In the genomic region with DNA sequence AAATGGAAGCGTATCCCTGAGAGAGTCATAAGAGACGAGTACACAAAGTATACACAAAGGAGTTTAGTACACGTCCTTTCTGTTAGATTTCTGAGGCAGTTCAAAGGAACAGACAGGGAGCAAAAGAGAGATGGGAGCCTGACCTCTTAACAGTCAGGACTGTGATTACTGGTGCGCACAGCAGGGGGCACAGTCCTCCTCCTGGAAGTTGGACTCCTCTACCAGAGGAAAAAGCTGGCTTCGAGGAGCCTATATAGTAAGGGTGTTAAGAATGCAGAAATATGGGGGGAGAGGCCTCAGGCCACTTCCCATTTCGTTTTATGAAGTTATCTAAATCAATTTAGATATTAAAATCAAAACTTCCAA, we compare ENCODE assay signal across 8 mouse cellular contexts. TPM values are rescaled to one million over a fixed set of nuclear protein-coding genes. Genes with fewer than 3 reads are reported as not detected.
DNase-seq lines count a peak whose midpoint lies in the region; ATAC-seq lines count a peak whose summit lies in the region.

No protein-coding gene starts in this region.

- no peak for ATAC-seq in forebrain, embryonic 16.5 days
- ATAC-seq in intestine, embryonic 16.5 days: peak; percentile 55

- peak overlapping the region; percentile 58 for H3K4me2 ChIP-seq in forebrain, embryonic 16.5 days (ENCODE audit: low read length)
- peak overlapping the region; percentile 59 for H3K4me2 ChIP-seq in intestine, embryonic 16.5 days (ENCODE audit: low read depth, low read length)

- H3K27ac ChIP-seq in forebrain, embryonic 16.5 days (ENCODE audit: low read length): no peak overlapping the region
- H3K27ac ChIP-seq in intestine, embryonic 16.5 days (ENCODE audit: low read length): peak overlapping the region; percentile 95; the same call in 1 of the 2 replicates
- peak overlapping the region; percentile 99 for H3K27ac ChIP-seq in limb, embryonic 10.5 days
- peak overlapping the region; percentile 99 for H3K27ac ChIP-seq in midbrain, embryonic 10.5 days (replicated peaks)

- no peak overlapping the region for H3K9ac ChIP-seq in forebrain, embryonic 16.5 days (replicated peaks; ENCODE audit: low read depth, low read length)
- peak overlapping the region; percentile 98 for H3K9ac ChIP-seq in intestine, embryonic 16.5 days (ENCODE audit: low read depth, low read length)

- peaks cover 33% of the 10 kb centered on the region for H3K4me1 ChIP-seq in forebrain, embryonic 16.5 days (replicated peaks; ENCODE audit: control insufficient read depth, insufficient read depth, low read length)
- peaks cover 18% of the 10 kb centered on the region for H3K4me1 ChIP-seq in intestine, embryonic 16.5 days (ENCODE audit: control insufficient read depth, insufficient read depth, low read length)
- peaks cover 22% of the 10 kb centered on the region for H3K4me1 ChIP-seq in limb, embryonic 10.5 days
- peaks cover 39% of the 10 kb centered on the region for H3K4me1 ChIP-seq in midbrain, embryonic 10.5 days

- no peaks in the 10 kb centered on the region for H3K27me3 ChIP-seq in forebrain, embryonic 16.5 days (replicated peaks; ENCODE audit: control insufficient read depth, insufficient read depth, low read length)
- no peaks in the 10 kb centered on the region for H3K27me3 ChIP-seq in intestine, embryonic 16.5 days (replicated peaks; ENCODE audit: control insufficient read depth, insufficient read depth, low read length)
- no peaks in the 10 kb centered on the region for H3K27me3 ChIP-seq in limb, embryonic 10.5 days (ENCODE audit: low read depth, poor library complexity, severe bottlenecking)
- no peaks in the 10 kb centered on the region for H3K27me3 ChIP-seq in midbrain, embryonic 10.5 days (ENCODE audit: low read depth, poor library complexity, severe bottlenecking)

- peak overlapping the region; percentile 90 for H3K4me3 ChIP-seq in forebrain, embryonic 16.5 days (replicated peaks; ENCODE audit: low read length)
- peak overlapping the region; percentile 100 for H3K4me3 ChIP-seq in intestine, embryonic 16.5 days (ENCODE audit: low read length)
- H3K4me3 ChIP-seq in limb, embryonic 10.5 days: peak overlapping the region; percentile 90
- peak overlapping the region; percentile 100 for H3K4me3 ChIP-seq in midbrain, embryonic 10.5 days

- peak; percentile 44 for DNase-seq in gastrocnemius, adult 18-20 months (ENCODE audit: low spot score)
- no peak for DNase-seq in gastrocnemius, adult 8-10 months (ENCODE audit: low spot score in 2 of 2)
- DNase-seq in cerebellum, adult 18-20 months: peak; percentile 16 to 38
- DNase-seq in limb, embryonic 10.5 days (ENCODE audit: low spot score): no peak
- peak; percentile 37 for DNase-seq in midbrain, embryonic 10.5 days (ENCODE audit: low spot score)
- peak; percentile 53 to 77 for DNase-seq in spleen, postnatal 10 days (ENCODE audit: low spot score in 2 of 2)

- H3K36me3 ChIP-seq in forebrain, embryonic 16.5 days (ENCODE audit: control insufficient read depth, insufficient read depth): no peaks in the 10 kb centered on the region
- no peaks in the 10 kb centered on the region for H3K36me3 ChIP-seq in intestine, embryonic 16.5 days (ENCODE audit: control insufficient read depth, insufficient read depth, low read length)
- H3K36me3 ChIP-seq in limb, embryonic 10.5 days: peaks cover 3% of the 10 kb centered on the region; the same call in 1 of the 2 replicates
- 0 out of 2 replicates have a peak, but pooled peaks cover 2% of the 10 kb centered on the region for H3K36me3 ChIP-seq in midbrain, embryonic 10.5 days

- no peaks in the 10 kb centered on the region for H3K9me3 ChIP-seq in forebrain, embryonic 16.5 days (ENCODE audit: control insufficient read depth, low read length)
- no peaks in the 10 kb centered on the region for H3K9me3 ChIP-seq in intestine, embryonic 16.5 days (ENCODE audit: control insufficient read depth, low read length)
- no peaks in the 10 kb centered on the region for H3K9me3 ChIP-seq in limb, embryonic 10.5 days (replicated peaks)
- no peaks in the 10 kb centered on the region; the same call in 1 of the 2 replicates for H3K9me3 ChIP-seq in midbrain, embryonic 10.5 days (replicated peaks)

- WGBS in forebrain, embryonic 16.5 days: 39% methylated on average over 6 of the region's 6 CpGs
- WGBS in intestine, embryonic 16.5 days: 28% methylated on average over 6 of the region's 6 CpGs
- 44% methylated on average over 6 of the region's 6 CpGs for WGBS in limb, embryonic 10.5 days
- WGBS in midbrain, embryonic 10.5 days: 46% methylated on average over 6 of the region's 6 CpGs

RNA-seq across cellular contexts. Expression of a gene that starts 0.8 kb away (rescaled TPM):
- 100 to 1,000 TPM; 133 to 140 TPM for total RNA-seq in gastrocnemius, adult 18-20 months (2021)
- total RNA-seq in gastrocnemius, adult 8-10 months (2022): 100 to 1,000 TPM; 112 to 152 (median 133) TPM
- 66.8 and 67.8 TPM in 2 replicates for polyA plus RNA-seq in forebrain, embryonic 16.5 days (2015; fragmentation: Nextera tagmentation; extraction: Ambion mirVana)
- 47.3 and 48.0 TPM in 2 replicates for polyA plus RNA-seq in intestine, embryonic 16.5 days (2015; fragmentation: Nextera tagmentation; extraction: Ambion mirVana)
- 50.3 and 60.3 TPM in 2 replicates for polyA plus RNA-seq in limb, embryonic 10.5 days (2016; fragmentation: Nextera tagmentation; extraction: Ambion mirVana)
- 45.5 and 49.4 TPM in 2 replicates for polyA plus RNA-seq in midbrain, embryonic 10.5 days (2016; fragmentation: Nextera tagmentation; extraction: Ambion mirVana)

RNA-seq across cellular contexts. Expression of a gene that starts 1.2 kb away (rescaled TPM):
- total RNA-seq in gastrocnemius, adult 18-20 months (2021): 1 to 10 TPM; 1.7 to 2.0 TPM
- 1 to 10 TPM; 1.1 to 1.9 (median 1.5) TPM for total RNA-seq in gastrocnemius, adult 8-10 months (2022)
- 3.4 and 4.9 TPM in 2 replicates for polyA plus RNA-seq in forebrain, embryonic 16.5 days (2015; fragmentation: Nextera tagmentation; extraction: Ambion mirVana)
- polyA plus RNA-seq in intestine, embryonic 16.5 days (2015; fragmentation: Nextera tagmentation; extraction: Ambion mirVana): 0.81 and 1.0 TPM in 2 replicates
- polyA plus RNA-seq in limb, embryonic 10.5 days (2016; fragmentation: Nextera tagmentation; extraction: Ambion mirVana): 0.90 and 1.3 TPM in 2 replicates
- 1.4 and 1.8 TPM in 2 replicates for polyA plus RNA-seq in midbrain, embryonic 10.5 days (2016; fragmentation: Nextera tagmentation; extraction: Ambion mirVana)

RNA-seq across cellular contexts. Expression of a gene that starts 1.2 kb away (rescaled TPM):
- total RNA-seq in gastrocnemius, adult 18-20 months (2021): not detected
- under 1 TPM in 1 of 4 experiments, not detected in 3; 0.94 TPM for total RNA-seq in gastrocnemius, adult 8-10 months (2022)
- polyA plus RNA-seq in forebrain, embryonic 16.5 days (2015; fragmentation: Nextera tagmentation; extraction: Ambion mirVana): not detected in 2 replicates
- not detected in 2 replicates for polyA plus RNA-seq in intestine, embryonic 16.5 days (2015; fragmentation: Nextera tagmentation; extraction: Ambion mirVana)
- polyA plus RNA-seq in limb, embryonic 10.5 days (2016; fragmentation: Nextera tagmentation; extraction: Ambion mirVana): not detected in 2 replicates
- not detected in 2 replicates for polyA plus RNA-seq in midbrain, embryonic 10.5 days (2016; fragmentation: Nextera tagmentation; extraction: Ambion mirVana)

RNA-seq across cellular contexts. Expression of a gene that starts 43.3 kb away (rescaled TPM):
- not detected for total RNA-seq in gastrocnemius, adult 18-20 months (2021)
- not detected for total RNA-seq in gastrocnemius, adult 8-10 months (2022)
- 0.08 TPM in 1 of 2 replicates, not detected in the other for polyA plus RNA-seq in forebrain, embryonic 16.5 days (2015; fragmentation: Nextera tagmentation; extraction: Ambion mirVana)
- not detected in 2 replicates for polyA plus RNA-seq in intestine, embryonic 16.5 days (2015; fragmentation: Nextera tagmentation; extraction: Ambion mirVana)
- not detected in 2 replicates for polyA plus RNA-seq in limb, embryonic 10.5 days (2016; fragmentation: Nextera tagmentation; extraction: Ambion mirVana)
- 0.04 TPM in 1 of 2 replicates, not detected in the other for polyA plus RNA-seq in midbrain, embryonic 10.5 days (2016; fragmentation: Nextera tagmentation; extraction: Ambion mirVana)

RNA-seq across cellular contexts. Expression of a gene that starts 47.1 kb away (rescaled TPM):
- 100 to 1,000 TPM; 172 to 203 TPM for total RNA-seq in gastrocnemius, adult 18-20 months (2021)
- 100 to 1,000 TPM; 112 to 210 (median 157) TPM for total RNA-seq in gastrocnemius, adult 8-10 months (2022)
- 99.2 and 102 TPM in 2 replicates for polyA plus RNA-seq in forebrain, embryonic 16.5 days (2015; fragmentation: Nextera tagmentation; extraction: Ambion mirVana)
- 236 TPM in 2 replicates for polyA plus RNA-seq in intestine, embryonic 16.5 days (2015; fragmentation: Nextera tagmentation; extraction: Ambion mirVana)
- polyA plus RNA-seq in limb, embryonic 10.5 days (2016; fragmentation: Nextera tagmentation; extraction: Ambion mirVana): 153 and 163 TPM in 2 replicates
- 104 and 111 TPM in 2 replicates for polyA plus RNA-seq in midbrain, embryonic 10.5 days (2016; fragmentation: Nextera tagmentation; extraction: Ambion mirVana)

Comparison
In these comparisons a context has a peak if more than half of its experiments do, and no peak if none do; other contexts are left out.
1. DNase-seq: peak in gastrocnemius, adult 18-20 months (single experiment), cerebellum, adult 18-20 months (2 of 2), midbrain, embryonic 10.5 days (single experiment) and spleen, postnatal 10 days (2 of 2); none in gastrocnemius, adult 8-10 months (0 of 2) and limb, embryonic 10.5 days (single experiment).
2. Peak in every context shown above with its lines, with median percentiles within 50 percentile points of each other: H3K4me3 ChIP-seq.